Mouse (Mus musculus) heart, embryonic 13.5 days (tissue): ENCODE measurements around the gene Rufy4. TPM values are rescaled to one million over a fixed set of nuclear protein-coding genes. Genes with fewer than 3 reads are reported as not detected.
"Not testable (repeated sequence)": the region's sequence is repeated elsewhere in the genome, so short reads cannot be mapped to it uniquely, and the experiment has no call there.

Experiments
- ATAC-seq: fragments of 200-750 bp; cut with Nextera tagmentation; 2 replicates; pipeline ENCODE4 v1.8.0; 2017; ENCODE audit warnings: moderate TSS enrichment; ENCODE audit not compliant: insufficient number of reproducible peaks, low FRiP score, low TSS enrichment; ENCODE audit errors: extremely low read depth
- H3K27ac ChIP-seq: fragments of 300-500 bp; sonication (generic); replicated peaks from 2 replicates; pipeline ENCODE4 v1.5.1; 2015; ENCODE audit warnings: moderate library complexity, mild to moderate bottlenecking, inconsistent platforms
- H3K27me3 ChIP-seq: fragments of 300-500 bp; sonication (generic); replicated peaks from 2 replicates; pipeline ENCODE4 v1.6.1; 2015; ENCODE audit warnings: mild to moderate bottlenecking, inconsistent platforms
- H3K36me3 ChIP-seq: fragments of 300-500 bp; sonication (generic); 2 replicates; pipeline ENCODE4 v1.6.1; 2015; ENCODE audit warnings: mild to moderate bottlenecking, inconsistent platforms
- H3K4me1 ChIP-seq: fragments of 300-500 bp; sonication (generic); 2 replicates; pipeline ENCODE4 v1.6.1; 2015; ENCODE audit warnings: inconsistent platforms
- H3K4me2 ChIP-seq: fragments of 300-500 bp; sonication (generic); 2 replicates; pipeline ENCODE4 v1.6.1; 2015; ENCODE audit warnings: inconsistent platforms, mild to moderate bottlenecking, moderate library complexity
- H3K4me3 ChIP-seq: fragments of 300-500 bp; sonication (generic); 2 replicates; pipeline ENCODE4 v1.5.1; 2015; ENCODE audit warnings: moderate library complexity, mild to moderate bottlenecking, inconsistent platforms
- H3K9ac ChIP-seq: fragments of 300-500 bp; sonication (generic); 2 replicates; pipeline ENCODE4 v1.6.1; 2015; ENCODE audit warnings: inconsistent platforms, mild to moderate bottlenecking, moderate library complexity
- H3K9me3 ChIP-seq: fragments of 300-500 bp; sonication (generic); 2 replicates; pipeline ENCODE4 v1.6.1; 2016; ENCODE audit warnings: inconsistent platforms
- WGBS: fragments of 180-500 bp; shearing (Covaris S2); methylation state at CpG from one replicate; pipeline ENCODE4 v1.1.7; 2015; ENCODE audit warnings: mixed read lengths; 5-methylcytosine and 5-hydroxymethylcytosine counted together
- polyA plus RNA-seq: library from polyadenylated mRNA; unstranded; fragments of >200 nt; fragmentation: Nextera tagmentation; extraction: Ambion mirVana; gene quantifications from 2 replicates; pipeline ENCODE4 v1.2.1, GENCODE M21; 2015

Gene Rufy4
- polyA plus RNA-seq, 1 experiment from 2014 or later, result 0.48 TPM

DNA sequence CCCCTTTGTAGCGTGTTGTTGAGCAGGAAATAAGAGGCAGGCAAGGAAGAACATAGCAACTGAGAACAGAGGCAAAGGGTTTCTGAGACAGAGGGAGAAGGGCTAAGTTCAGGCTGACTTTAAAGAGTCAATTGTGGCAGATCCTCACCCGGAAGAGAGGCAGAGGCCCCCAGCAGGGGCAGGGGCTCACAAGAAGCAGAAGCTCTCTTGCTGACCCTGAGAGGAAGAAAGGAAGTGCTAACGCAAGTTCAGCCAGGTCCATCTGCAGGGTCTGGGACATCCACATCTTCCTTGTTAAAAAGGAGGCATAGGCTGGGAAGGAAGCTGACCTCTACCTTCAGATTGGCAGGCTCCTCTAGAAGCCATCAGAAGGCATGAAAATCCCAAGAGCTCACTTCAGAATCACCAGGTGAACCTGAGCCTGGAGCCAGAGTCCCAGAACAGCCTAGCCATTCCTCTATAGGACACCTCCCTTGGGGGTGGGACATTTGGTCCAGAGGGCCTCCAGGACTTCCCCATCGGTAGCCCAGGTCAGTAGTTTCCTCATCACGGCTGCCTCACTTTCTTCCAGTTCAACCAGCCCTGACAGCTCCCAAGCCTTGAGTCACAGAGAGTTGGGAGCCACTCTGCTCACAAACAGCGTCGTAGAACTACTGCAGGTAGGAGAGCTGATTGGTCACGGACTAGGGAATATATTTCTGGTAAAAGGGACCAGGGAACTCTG is 28.3 kb downstream of the Rufy4 start, which contains the start of gene Cxcr2:
TSS of gene Cxcr2 (plus strand) at position 529 of the 724 bp plus-strand sequence.
- no peak within 1 kb of the TSS for H3K4me3 ChIP-seq
- H3K4me1 ChIP-seq, result peaks cover 40% of the 10 kb centered on the region
- WGBS, result 57% methylated on average over 8 of the region's 8 CpGs
- H3K9me3 ChIP-seq, result no peaks in the 10 kb centered on the region
- H3K27ac ChIP-seq, result no peak within 1 kb of the TSS
- H3K36me3 ChIP-seq, result no peaks in the 10 kb centered on the region
- ATAC-seq, result no peak
- no peaks in the 10 kb centered on the region for H3K27me3 ChIP-seq
- H3K9ac ChIP-seq, result no peak within 1 kb of the TSS
- no peak within 1 kb of the TSS for H3K4me2 ChIP-seq

- WGBS, result 75% methylated on average over 6 of the region's 6 CpGs
- no peak for ATAC-seq
Measured at GRCm38 (mm10) chr1:74155435-74156012, 30.2 kb downstream of the Rufy4 start.

DNA sequence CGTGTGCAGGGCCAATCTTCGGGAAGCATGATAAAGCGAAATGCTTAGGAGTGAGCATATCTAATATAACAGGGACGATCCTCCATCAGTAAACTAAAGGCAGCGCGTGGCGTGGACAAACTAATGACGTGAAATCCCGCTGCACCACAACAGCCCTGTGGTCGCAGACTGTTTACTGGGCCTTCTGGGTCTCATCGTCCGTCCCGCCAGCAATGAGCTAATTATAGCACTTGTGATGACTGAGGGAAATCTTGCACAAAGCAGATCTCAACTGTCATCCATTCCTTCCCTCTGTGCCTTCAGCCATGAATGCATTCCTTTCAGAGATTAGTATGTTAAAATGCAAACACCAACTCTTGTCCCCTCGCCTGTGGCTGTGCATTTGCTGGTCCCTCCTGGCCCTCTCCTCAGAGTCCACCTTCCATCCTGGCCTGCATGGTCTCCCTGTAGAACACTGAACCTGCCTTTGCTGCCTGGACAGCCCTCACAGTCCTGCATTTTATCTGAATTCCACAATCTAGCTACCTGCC is 31.1 kb downstream of the Rufy4 start:
- H3K27me3 ChIP-seq, result no peaks in the 10 kb centered on the region
- ATAC-seq, result no peak
- H3K36me3 ChIP-seq, result no peaks in the 10 kb centered on the region
- H3K27ac ChIP-seq, result peak overlapping the region; percentile 87
- 51% methylated on average over 14 of the region's 14 CpGs for WGBS
- no peak overlapping the region for H3K4me3 ChIP-seq
- peak overlapping the region; percentile 41 for H3K4me2 ChIP-seq
- no peaks in the 10 kb centered on the region for H3K9me3 ChIP-seq
- H3K4me1 ChIP-seq, result peaks cover 29% of the 10 kb centered on the region
- H3K9ac ChIP-seq, result peak overlapping the region; percentile 62

More at GRCm38 (mm10) chr1:74155435-74156012, 30.2 kb downstream of the Rufy4 start:
- peaks cover 38% of the 10 kb centered on the region for H3K4me1 ChIP-seq
- H3K36me3 ChIP-seq, result no peaks in the 10 kb centered on the region
- H3K9ac ChIP-seq, result no peak overlapping the region
- no peak overlapping the region for H3K4me3 ChIP-seq
- H3K27ac ChIP-seq, result peak overlapping the region; percentile 87; the same call in 1 of the 2 replicates
- no peaks in the 10 kb centered on the region for H3K9me3 ChIP-seq
- no peak overlapping the region for H3K4me2 ChIP-seq
- H3K27me3 ChIP-seq, result no peaks in the 10 kb centered on the region

GRCm38 (mm10) chr1:74159613-74160012 is 34.3 kb downstream of the Rufy4 start:
- H3K27ac ChIP-seq, H3K36me3 ChIP-seq, H3K9ac ChIP-seq, H3K4me3 ChIP-seq, H3K27me3 ChIP-seq, H3K9me3 ChIP-seq, ATAC-seq, H3K4me2 ChIP-seq: not testable (repeated sequence)
- H3K4me1 ChIP-seq, result peaks cover 23% of the 10 kb centered on the region
- WGBS, result 76% methylated on average over 5 of the region's 5 CpGs

DNA sequence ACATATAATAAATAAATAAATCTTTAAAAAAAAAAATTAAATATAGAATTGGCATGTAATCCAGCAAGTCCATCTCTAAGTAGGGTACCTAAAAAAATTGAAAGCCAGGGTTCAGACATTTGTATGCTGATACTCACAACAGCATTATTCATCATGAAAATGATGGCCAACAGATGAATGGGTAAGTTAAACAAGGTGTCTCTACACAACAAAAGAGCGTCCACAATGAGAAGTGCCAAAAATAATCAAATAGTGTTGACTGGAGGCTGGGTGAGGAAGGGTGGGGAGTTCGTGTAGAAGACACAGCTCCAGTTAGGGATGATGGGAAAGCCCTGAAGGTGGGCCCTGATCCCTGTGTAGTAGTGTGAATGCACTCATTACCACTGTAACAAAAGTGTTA is 34.7 kb downstream of the Rufy4 start:
- ATAC-seq, result no peak
- Histone ChIP-seq H3K4me3 (no peak overlapping the region), H3K4me2 (no peak overlapping the region), H3K27me3 (no peaks in the 10 kb centered on the region; the same call in 1 of the 2 replicates), H3K27ac (no peak overlapping the region), H3K9ac (no peak overlapping the region), H3K36me3 (no peaks in the 10 kb centered on the region), H3K4me1 (peaks cover 22% of the 10 kb centered on the region), H3K9me3 (no peaks in the 10 kb centered on the region)
- 31% methylated on average over 2 of the region's 2 CpGs for WGBS

GRCm38 (mm10) chr1:74167136-74167535 is 41.8 kb downstream of the Rufy4 start:
- ATAC-seq, result no peak
- Histone ChIP-seq H3K36me3 (no peaks in the 10 kb centered on the region), H3K9me3 (no peaks in the 10 kb centered on the region), H3K9ac (no peak overlapping the region), H3K4me2 (no peak overlapping the region), H3K4me1 (0 out of 2 replicates have a peak, but pooled peaks cover 2% of the 10 kb centered on the region), H3K27ac (no peak overlapping the region), H3K4me3 (no peak overlapping the region), H3K27me3 (no peaks in the 10 kb centered on the region)
- WGBS, result 75% methylated on average over 5 of the region's 5 CpGs

GRCm38 (mm10) chr1:74169721-74170120 is 44.4 kb downstream of the Rufy4 start:
- Histone ChIP-seq H3K4me3 (no peak overlapping the region), H3K9me3 (no peaks in the 10 kb centered on the region), H3K27ac (no peak overlapping the region), H3K9ac (no peak overlapping the region), H3K27me3 (no peaks in the 10 kb centered on the region), H3K36me3 (no peaks in the 10 kb centered on the region), H3K4me1 (0 out of 2 replicates have a peak, but pooled peaks cover 5% of the 10 kb centered on the region), H3K4me2 (no peak overlapping the region)
- no peak for ATAC-seq
- 80% methylated on average over 3 of the region's 3 CpGs for WGBS

GRCm38 (mm10) chr1:74172722-74173121 is 47.4 kb downstream of the Rufy4 start:
- H3K4me2 ChIP-seq, result no peak overlapping the region
- no peaks in the 10 kb centered on the region for H3K9me3 ChIP-seq
- H3K4me1 ChIP-seq, result 0 out of 2 replicates have a peak, but pooled peaks cover 9% of the 10 kb centered on the region
- ATAC-seq, result no peak
- H3K27ac ChIP-seq, result no peak overlapping the region
- WGBS, result 57% methylated on average over 3 of the region's 3 CpGs
- H3K36me3 ChIP-seq, result no peaks in the 10 kb centered on the region
- H3K27me3 ChIP-seq, result no peaks in the 10 kb centered on the region
- no peak overlapping the region for H3K4me3 ChIP-seq
- no peak overlapping the region for H3K9ac ChIP-seq

DNA sequence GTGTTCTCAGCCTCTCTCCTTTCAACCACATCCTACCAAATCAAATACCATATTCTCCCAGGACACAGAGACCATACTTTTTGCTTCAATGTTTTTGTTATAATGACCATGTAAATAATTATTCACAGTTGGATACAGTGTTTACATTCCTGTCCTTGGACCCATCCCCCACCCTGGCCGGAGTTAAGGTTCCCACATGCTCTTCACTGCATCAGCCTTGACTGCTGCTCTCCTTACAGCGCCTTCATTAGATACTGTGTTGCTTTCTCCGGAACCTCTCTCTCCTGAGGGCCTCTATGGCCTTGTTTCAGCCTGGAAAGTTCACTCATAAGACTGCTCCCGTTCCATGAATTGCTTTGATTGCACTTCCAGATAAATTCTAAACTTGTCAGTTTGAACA is 50.4 kb downstream of the Rufy4 start:
- ATAC-seq, result no peak
- WGBS, result 63% methylated on average over 4 of the region's 4 CpGs
- Histone ChIP-seq H3K9me3 (no peaks in the 10 kb centered on the region), H3K4me1 (peaks cover 34% of the 10 kb centered on the region), H3K4me3 (no peak overlapping the region), H3K4me2 (no peak overlapping the region), H3K27me3 (no peaks in the 10 kb centered on the region), H3K36me3 (no peaks in the 10 kb centered on the region), H3K9ac (no peak overlapping the region), H3K27ac (no peak overlapping the region)

DNA sequence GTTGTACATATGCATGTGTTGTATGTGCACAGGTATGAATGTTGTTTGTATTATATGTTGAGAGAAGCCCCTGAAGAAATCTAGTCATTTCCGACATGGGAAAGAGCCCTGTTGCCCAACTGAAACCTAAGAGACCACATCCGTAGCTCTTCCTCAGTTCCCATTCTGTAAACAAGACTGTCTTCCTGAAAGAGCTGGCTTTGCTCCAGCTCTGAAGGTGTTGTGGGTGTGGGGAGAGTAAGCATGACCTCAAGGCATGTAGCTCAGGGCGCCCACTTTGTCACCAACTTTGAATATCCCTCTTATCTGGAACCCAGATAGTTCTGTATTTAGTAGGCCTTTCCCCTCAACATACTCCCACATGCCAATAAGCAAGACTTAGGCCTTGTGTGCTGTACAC is 53.3 kb downstream of the Rufy4 start:
- no peaks in the 10 kb centered on the region for H3K9me3 ChIP-seq
- WGBS, result 50% methylated on average over 3 of the region's 3 CpGs
- no peaks in the 10 kb centered on the region for H3K36me3 ChIP-seq
- no peak overlapping the region for H3K4me2 ChIP-seq
- no peak overlapping the region for H3K4me3 ChIP-seq
- no peak overlapping the region for H3K9ac ChIP-seq
- peaks cover 39% of the 10 kb centered on the region for H3K4me1 ChIP-seq
- H3K27me3 ChIP-seq, result no peaks in the 10 kb centered on the region
- peak overlapping the region; percentile 39 for H3K27ac ChIP-seq
- ATAC-seq, result no peak

DNA sequence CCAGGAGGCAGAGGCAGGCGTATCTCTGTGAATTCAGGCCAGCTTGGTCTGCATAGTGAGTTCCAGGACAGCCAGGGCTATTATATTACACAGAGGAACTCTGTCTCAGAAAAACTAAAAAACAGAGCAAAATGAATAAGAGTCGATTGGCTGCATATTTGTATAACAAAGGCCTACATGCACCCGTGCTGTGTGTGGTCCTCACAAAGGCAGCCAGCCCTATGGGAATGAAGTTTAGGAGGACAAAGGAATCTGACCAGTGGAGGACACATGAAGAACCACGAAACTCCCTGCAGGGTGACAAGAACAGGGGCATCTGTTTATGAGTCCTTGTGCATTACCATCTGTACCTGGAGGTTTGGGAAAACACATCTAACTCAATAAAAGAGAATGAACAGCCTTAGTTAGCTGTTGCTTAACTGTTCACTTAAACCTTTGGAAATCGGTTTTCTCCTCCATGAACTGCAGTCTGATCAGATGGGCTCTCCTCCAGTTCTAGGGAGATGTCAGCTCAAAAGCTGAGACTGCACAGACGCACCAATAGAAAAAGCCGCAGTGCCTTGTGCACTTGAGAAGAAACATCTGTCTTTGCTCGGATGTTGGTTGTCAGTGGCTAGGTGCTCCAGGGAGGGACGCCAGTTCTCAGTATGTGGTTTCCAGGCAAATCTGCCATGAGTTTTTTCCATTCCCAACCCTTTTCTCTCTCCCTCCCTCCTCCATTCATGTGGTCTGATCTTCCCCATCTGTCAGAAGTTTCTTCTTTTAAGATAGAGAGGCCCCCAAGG is 54.5 kb downstream of the Rufy4 start:
- H3K4me2 ChIP-seq, result no peak overlapping the region
- peaks cover 39% of the 10 kb centered on the region for H3K4me1 ChIP-seq
- H3K36me3 ChIP-seq, result no peaks in the 10 kb centered on the region
- H3K27me3 ChIP-seq, result no peaks in the 10 kb centered on the region
- H3K4me3 ChIP-seq, result no peak overlapping the region
- ATAC-seq, result peak; percentile 70; the same call in 1 of the 2 replicates
- H3K27ac ChIP-seq, result peak overlapping the region; percentile 72
- H3K9me3 ChIP-seq, result no peaks in the 10 kb centered on the region
- WGBS, result 28% methylated on average over 9 of the region's 9 CpGs
- H3K9ac ChIP-seq, result no peak overlapping the region
